Mouse (Mus musculus) midbrain, embryonic 14.5 days (tissue): ENCODE data around the gene Zfp526. TPM values are rescaled to one million over a fixed set of nuclear protein-coding genes. Genes with fewer than 3 reads are reported as not detected.
A peak's percentile ranks its signal among the peaks of the same experiment; 100 is the strongest.

Experiments used
- ATAC-seq: fragments of 200-750 bp; cut with Nextera tagmentation; 2 replicates; pipeline ENCODE4 v1.8.0; 2017; ENCODE audit warnings: moderate number of reproducible peaks, moderate library complexity; ENCODE audit not compliant: low FRiP score, low TSS enrichment
- DNase-seq: peaks from one replicate; pipeline ENCODE4 v3.0.0-alpha.2; 2015
- H3K27ac ChIP-seq: fragments of 300-500 bp; sonication (generic); replicated peaks from 2 replicates; pipeline ENCODE4 v1.5.1; 2014; ENCODE audit warnings: mild to moderate bottlenecking, low read depth, low read length, moderate library complexity
- H3K27me3 ChIP-seq: fragments of 300-500 bp; sonication (generic); 2 replicates; pipeline ENCODE4 v1.6.1; 2014; ENCODE audit warnings: low read length, control low read depth, mixed read lengths; ENCODE audit not compliant: control insufficient read depth, insufficient read depth
- H3K36me3 ChIP-seq: fragments of 300-500 bp; sonication (generic); 2 replicates; pipeline ENCODE4 v1.6.1; 2014; ENCODE audit warnings: low read length, control low read depth; ENCODE audit not compliant: control insufficient read depth, insufficient read depth
- H3K4me1 ChIP-seq: fragments of 300-500 bp; sonication (generic); 2 replicates; pipeline ENCODE4 v1.6.1; 2014; ENCODE audit warnings: mild to moderate bottlenecking, antibody characterized with exemption, low read length, control low read depth; ENCODE audit not compliant: control insufficient read depth, insufficient read depth
- H3K4me2 ChIP-seq: fragments of 300-500 bp; sonication (generic); 2 replicates; pipeline ENCODE4 v1.6.1; 2014; ENCODE audit warnings: mild to moderate bottlenecking, low read length, moderate library complexity
- H3K4me3 ChIP-seq: fragments of 300-500 bp; sonication (generic); replicated peaks from 2 replicates; pipeline ENCODE4 v1.5.1; 2014; ENCODE audit warnings: low read depth, low read length
- H3K9ac ChIP-seq: fragments of 300-500 bp; sonication (generic); replicated peaks from 2 replicates; pipeline ENCODE4 v1.6.1; 2014; ENCODE audit warnings: mild to moderate bottlenecking, low read length, moderate library complexity
- H3K9me3 ChIP-seq: fragments of 300-500 bp; sonication (generic); 2 replicates; pipeline ENCODE4 v1.6.1; 2016; ENCODE audit warnings: low read length, control low read depth, mixed read lengths; ENCODE audit not compliant: control insufficient read depth
- WGBS: fragments of 180-500 bp; shearing (Covaris S2); extraction: QIAGEN DNeasy Blood & Tissue Kit; methylation state at CpG from one replicate; pipeline ENCODE4 v1.1.7; 2014; 5-methylcytosine and 5-hydroxymethylcytosine counted together
- polyA plus RNA-seq: library from polyadenylated mRNA; unstranded; fragments of >200 nt; fragmentation: Nextera tagmentation; extraction: Ambion mirVana; gene quantifications from 2 replicates; pipeline ENCODE4 v1.2.1, GENCODE M21; 2014

Zfp526 gene
- polyA plus RNA-seq, 1 experiment from 2014 or later: 2.5 TPM

DNA sequence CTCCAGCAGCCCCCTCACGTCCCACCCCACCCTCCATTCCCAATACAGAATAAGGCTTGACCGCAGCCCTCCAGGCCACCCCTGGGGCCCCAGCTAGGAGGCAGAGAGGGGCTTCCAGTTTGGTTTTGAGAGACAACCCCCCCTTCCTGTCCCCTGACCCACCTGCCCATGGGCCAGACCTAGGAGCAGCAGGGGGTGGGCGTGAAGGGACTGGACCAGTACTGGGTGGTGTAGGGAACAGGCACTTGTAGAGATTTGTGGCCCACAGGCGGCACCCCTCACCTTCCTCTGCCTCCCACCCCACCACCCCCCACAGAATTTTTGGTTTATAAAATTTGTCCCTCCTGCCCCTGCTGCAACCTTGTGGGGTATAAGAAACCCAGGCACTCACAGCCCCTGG lies 22.1 kb downstream of the Zfp526 start:
- no peaks in the 10 kb centered on the region for H3K36me3 ChIP-seq
- no peak for ATAC-seq
- no peak for DNase-seq
- WGBS: 95% methylated on average over 4 of the region's 4 CpGs
- H3K9ac ChIP-seq: no peak overlapping the region
- no peak overlapping the region for H3K4me3 ChIP-seq
- H3K27ac ChIP-seq: no peak overlapping the region
- no peaks in the 10 kb centered on the region for H3K27me3 ChIP-seq
- peaks cover 29% of the 10 kb centered on the region for H3K4me1 ChIP-seq
- H3K9me3 ChIP-seq: no peaks in the 10 kb centered on the region
- no peak overlapping the region for H3K4me2 ChIP-seq

DNA sequence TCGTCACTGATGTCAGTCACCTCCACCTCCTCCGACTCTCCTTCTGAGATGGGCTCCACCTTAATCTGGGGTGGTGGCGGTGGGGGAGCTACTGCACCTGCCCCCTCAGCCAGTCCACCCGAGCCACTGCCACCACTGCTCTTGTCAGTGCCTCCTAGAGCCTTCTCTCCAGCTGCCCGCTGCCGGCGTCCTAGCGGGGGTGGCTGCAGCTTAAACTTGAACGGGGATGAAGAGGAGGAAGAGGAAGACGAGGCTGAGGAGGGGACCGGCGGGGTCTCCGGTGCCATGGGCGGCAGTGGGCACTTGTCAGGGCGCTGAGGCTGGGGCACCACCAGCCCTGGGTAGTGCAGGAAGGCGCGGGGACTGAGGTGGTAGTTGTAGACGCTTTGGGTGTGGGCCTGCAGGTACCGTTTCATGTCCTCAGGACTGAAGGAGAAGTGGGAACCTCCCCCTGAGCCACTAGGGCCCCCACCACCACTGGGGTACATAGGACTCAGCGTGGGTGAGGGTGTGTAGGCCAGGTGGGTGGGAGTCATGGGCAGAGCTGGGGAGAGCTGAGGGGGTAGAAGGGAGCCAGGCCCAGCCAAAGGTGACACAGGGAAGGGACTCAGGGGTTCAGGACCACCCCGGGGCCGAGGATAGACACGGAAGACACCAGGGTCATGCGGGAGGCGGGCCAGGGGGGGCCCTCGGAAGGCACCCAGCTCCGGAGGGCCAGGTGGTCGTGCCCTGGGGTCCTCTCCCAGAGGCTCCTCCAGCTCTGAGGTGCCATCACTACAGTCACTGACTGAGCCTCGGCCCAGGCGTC lies 23.5 kb downstream of the Zfp526 start:
- no peaks in the 10 kb centered on the region for H3K36me3 ChIP-seq
- no peak overlapping the region for H3K27ac ChIP-seq
- H3K4me2 ChIP-seq: no peak overlapping the region
- H3K27me3 ChIP-seq: no peaks in the 10 kb centered on the region
- no peaks in the 10 kb centered on the region for H3K9me3 ChIP-seq
- no peak overlapping the region for H3K9ac ChIP-seq
- H3K4me3 ChIP-seq: no peak overlapping the region
- WGBS: 92% methylated on average over 29 of the region's 30 CpGs
- ATAC-seq (no peak), DNase-seq (no peak)
- H3K4me1 ChIP-seq: peaks cover 28% of the 10 kb centered on the region

DNA sequence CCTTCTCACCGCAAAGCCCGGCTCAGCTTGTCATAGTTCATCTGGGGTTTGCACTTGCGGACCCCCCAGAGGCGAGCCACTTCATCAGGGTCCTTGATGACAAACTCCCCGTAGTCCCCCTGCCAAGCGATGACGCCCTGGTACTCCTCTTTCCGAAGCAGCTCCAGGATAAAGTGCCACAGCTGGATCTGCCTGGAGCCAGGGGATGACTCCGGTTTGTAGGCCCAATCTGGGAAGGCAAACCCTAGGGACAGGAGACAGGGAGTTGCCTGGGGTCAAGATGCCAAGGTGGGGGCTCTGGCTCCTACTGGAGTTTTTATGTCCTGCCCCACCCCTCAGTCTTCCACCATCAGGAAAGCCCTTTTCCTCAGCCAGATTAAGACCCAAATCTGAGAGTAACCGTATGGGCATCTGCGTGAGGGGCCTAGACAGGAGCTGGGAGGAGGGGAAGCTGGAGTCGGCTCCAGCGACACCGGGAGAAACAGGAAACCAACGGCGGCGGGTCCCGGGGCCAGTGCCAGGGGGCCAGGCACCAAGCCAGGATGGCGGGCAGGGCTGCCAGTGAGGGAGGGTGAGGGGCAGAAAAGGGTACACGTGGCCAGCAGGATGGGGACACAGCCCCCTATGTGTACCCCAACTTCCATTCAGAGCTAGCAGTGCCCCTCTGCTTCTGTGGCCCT lies 25.0 kb downstream of the Zfp526 start:
- DNase-seq: peak; percentile 55
- 72% methylated on average over 20 of the region's 20 CpGs for WGBS

DNA sequence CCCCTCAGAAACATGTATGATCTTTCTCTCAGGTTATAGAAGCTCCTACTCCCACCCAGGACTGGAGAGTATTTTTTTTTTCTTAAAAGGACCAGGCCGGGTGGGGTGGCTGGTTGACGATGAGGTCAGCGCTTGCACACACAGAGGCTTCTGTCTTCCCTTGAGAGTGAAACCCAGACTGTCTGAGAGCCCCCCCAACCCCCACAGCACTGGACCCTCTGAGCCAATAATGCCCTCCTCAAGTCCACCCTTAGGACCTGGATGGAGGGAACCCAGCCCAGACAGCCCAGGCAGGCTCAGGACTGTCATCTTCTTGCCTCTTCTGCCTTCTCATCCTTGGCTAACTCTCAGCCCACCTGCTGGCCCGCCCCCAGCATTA lies 25.5 kb downstream of the Zfp526 start:
- DNase-seq: peak; percentile 13
- Histone ChIP-seq H3K9ac (0 out of 2 replicates have a peak overlapping the region, but pooled peaks have one; percentile 3), H3K27ac (peak overlapping the region; percentile 81), H3K4me1 (peaks cover 36% of the 10 kb centered on the region), H3K4me2 (peak overlapping the region; percentile 99), H3K27me3 (no peaks in the 10 kb centered on the region), H3K36me3 (no peaks in the 10 kb centered on the region), H3K4me3 (no peak overlapping the region), H3K9me3 (no peaks in the 10 kb centered on the region)
- 54% methylated on average over 4 of the region's 4 CpGs for WGBS
- ATAC-seq: no peak

More for the DNA sequence above, 25.0 kb downstream of the Zfp526 start:
- H3K9me3 ChIP-seq: no peaks in the 10 kb centered on the region
- H3K36me3 ChIP-seq: no peaks in the 10 kb centered on the region
- no peaks in the 10 kb centered on the region for H3K27me3 ChIP-seq
- H3K9ac ChIP-seq: no peak overlapping the region
- no peak for ATAC-seq
- peak overlapping the region; percentile 99 for H3K4me2 ChIP-seq
- peaks cover 31% of the 10 kb centered on the region for H3K4me1 ChIP-seq
- no peak overlapping the region for H3K4me3 ChIP-seq
- H3K27ac ChIP-seq: peak overlapping the region; percentile 81

DNA sequence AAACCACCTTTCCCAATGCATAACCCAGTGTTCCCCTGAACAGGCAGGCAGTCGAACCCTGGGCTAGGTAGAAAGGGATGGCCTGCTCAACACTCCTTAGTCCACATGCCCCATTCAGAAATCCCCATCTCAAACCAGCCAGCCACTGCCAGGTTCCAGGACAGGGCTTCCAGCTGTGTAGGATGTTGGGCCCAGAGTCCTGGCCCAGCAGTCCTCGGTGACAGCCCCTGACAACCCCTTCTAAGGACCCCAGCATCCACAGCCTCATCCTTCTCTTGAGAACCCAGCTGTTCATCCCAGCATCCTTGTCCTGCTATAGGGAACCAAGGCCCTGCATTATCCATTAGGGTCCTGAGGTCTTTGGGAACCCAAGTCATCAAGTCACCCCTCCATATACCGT lies 26.3 kb downstream of the Zfp526 start:
- no peak for DNase-seq
- Histone ChIP-seq H3K27me3 (no peaks in the 10 kb centered on the region), H3K9ac (peak overlapping the region; percentile 26), H3K27ac (peak overlapping the region; percentile 81), H3K4me3 (peak overlapping the region; percentile 73; the same call in 1 of the 2 replicates), H3K4me1 (peaks cover 39% of the 10 kb centered on the region), H3K9me3 (no peaks in the 10 kb centered on the region), H3K4me2 (peak overlapping the region; percentile 99), H3K36me3 (no peaks in the 10 kb centered on the region)
- WGBS: 18% methylated on average over 3 of the region's 3 CpGs
- ATAC-seq: no peak

DNA sequence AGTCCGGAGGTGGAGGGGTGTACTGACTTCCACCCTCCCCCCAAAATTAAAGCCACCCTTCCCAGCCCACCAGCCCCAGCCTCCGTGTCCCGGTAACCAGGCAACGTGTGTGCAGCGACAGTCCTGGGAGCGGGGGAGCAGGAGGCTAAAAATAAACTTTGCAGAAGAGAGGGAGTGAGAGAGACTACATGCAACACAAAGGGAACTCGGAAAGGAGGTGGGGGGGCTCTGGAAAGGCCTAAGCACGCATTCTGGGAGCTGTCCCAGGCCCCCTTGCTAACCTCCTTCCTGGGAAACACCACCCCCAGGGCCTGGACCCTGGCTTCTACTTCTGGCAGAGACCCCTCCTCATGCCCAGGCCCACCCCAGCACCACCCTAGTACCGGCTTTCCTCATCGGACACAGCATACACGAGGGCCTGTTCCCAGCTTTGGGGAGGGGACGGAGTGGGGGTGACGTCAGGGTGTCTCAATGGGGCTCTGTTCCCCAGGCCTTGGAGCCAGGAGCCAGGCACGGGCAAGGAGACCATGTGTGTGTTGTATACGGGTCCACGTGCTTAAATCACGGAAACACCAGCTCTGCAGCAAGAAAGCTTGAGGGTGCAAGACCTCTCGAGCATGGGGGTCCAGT lies 26.9 kb downstream of the Zfp526 start:
- DNase-seq: peak; percentile 63

DNA sequence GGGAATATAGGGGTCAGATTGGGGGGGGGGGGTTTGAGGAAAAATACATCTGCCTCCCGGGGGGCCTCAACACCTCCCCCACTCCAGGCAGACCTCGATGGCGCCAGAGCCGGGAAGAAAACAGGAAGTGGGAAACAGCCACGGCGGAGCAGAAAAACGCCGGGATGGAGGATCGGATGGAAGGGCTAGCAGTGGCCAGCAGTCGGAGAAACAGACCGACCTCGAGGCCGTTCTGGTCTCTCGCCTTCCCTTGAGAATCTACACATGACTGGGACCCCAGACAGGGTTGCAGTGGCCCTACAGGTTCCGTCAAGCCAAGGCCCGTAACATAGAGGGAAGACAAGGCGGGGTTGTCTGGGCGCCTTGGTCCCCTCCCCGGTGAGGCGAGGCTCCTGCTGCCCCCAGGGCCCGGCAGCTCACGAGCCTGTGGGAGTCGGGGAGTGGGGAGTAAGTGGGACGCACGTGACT lies 27.7 kb downstream of the Zfp526 start:
- Histone ChIP-seq H3K9ac (peak overlapping the region; percentile 59), H3K4me2 (peak overlapping the region; percentile 99), H3K4me3 (peak overlapping the region; percentile 73), H3K27ac (peak overlapping the region; percentile 81), H3K9me3 (no peaks in the 10 kb centered on the region), H3K4me1 (peaks cover 39% of the 10 kb centered on the region), H3K36me3 (no peaks in the 10 kb centered on the region), H3K27me3 (no peaks in the 10 kb centered on the region)
- ATAC-seq (no peak), DNase-seq (no peak)
- WGBS: under 1% methylated on average over 25 of the region's 25 CpGs

More for the DNA sequence above, 26.9 kb downstream of the Zfp526 start:
- Histone ChIP-seq H3K4me2 (peak overlapping the region; percentile 99), H3K27ac (peak overlapping the region; percentile 81), H3K27me3 (no peaks in the 10 kb centered on the region), H3K4me1 (peaks cover 39% of the 10 kb centered on the region), H3K36me3 (no peaks in the 10 kb centered on the region), H3K9me3 (no peaks in the 10 kb centered on the region), H3K9ac (peak overlapping the region; percentile 59), H3K4me3 (peak overlapping the region; percentile 73)
- under 1% methylated on average over 18 of the region's 18 CpGs for WGBS
- ATAC-seq: no peak

DNA sequence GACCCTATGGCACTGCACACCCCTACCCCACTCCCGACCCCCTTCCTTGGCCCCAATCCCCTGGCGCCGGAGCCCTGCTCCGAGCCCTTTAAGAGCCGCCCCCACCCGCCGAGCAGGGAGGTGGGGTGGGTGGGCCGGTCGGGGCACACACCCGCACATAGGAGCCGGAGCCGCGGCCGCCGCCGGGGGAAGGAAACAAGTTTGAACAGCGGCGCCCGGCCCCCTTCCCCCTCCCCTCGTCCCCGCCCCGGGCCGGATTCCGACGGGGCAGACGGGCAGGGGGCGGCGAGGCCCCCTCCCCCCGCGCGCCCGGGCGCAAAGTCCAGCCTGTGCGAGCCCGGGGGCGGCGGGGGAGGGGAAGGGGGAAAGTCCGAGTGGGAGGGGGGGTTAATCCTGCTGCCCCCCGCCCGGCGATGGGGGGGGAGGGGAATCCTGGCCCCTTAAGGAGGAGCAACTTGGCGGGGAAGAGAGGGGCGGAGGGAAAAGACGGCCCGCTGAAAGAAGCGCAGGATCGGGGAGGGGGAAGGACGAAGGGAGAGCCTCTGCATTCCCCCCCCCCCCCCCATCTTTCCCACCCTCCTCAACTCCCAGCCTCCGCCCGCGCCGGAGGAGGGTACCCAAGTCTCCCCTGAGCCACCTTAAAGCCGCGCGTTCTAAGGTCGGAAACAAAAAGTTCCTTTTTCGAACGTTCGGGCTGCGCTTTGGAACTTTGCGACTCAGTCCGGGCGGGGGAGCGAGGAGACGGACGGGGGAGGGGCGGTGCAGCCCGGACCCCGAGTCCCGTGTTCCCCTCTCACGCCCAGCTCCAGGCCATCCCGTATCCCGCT lies 28.3 kb downstream of the Zfp526 start:
- DNase-seq (peak; percentile 82), ATAC-seq (peak; percentile 51; the same call in 1 of the 2 replicates)
- Histone ChIP-seq H3K9ac (peak overlapping the region; percentile 59), H3K9me3 (no peaks in the 10 kb centered on the region), H3K27me3 (no peaks in the 10 kb centered on the region), H3K36me3 (no peaks in the 10 kb centered on the region), H3K4me2 (peak overlapping the region; percentile 99), H3K4me3 (peak overlapping the region; percentile 73), H3K4me1 (peaks cover 39% of the 10 kb centered on the region), H3K27ac (peak overlapping the region; percentile 81)
- under 1% methylated on average over 44 of the region's 73 CpGs for WGBS
